Mouse (Mus musculus): Measurements from ENCODE around the gene Chst11. TPM values are rescaled to one million over a fixed set of nuclear protein-coding genes. Genes with fewer than 3 reads are reported as not detected.

Gene Chst11
- polyA plus RNA-seq, 1 experiment from 2014 or later, result 3.2 TPM

DNA sequence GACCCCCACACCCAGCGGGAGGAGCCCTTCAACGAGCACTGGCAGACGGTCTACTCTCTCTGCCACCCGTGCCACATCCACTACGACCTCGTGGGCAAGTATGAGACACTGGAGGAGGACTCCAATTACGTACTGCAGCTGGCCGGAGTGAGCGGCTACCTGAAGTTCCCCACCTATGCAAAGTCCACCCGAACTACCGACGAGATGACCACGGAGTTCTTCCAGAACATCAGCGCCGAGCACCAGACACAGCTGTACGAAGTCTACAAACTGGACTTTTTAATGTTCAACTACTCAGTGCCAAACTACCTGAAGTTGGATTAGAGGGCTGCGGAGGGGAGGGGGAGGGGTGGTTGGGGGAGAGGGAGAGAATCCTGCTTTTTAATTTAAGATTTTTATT lies 206.2 kb downstream of the Chst11 start:
- H3K27ac ChIP-seq (ENCODE audit: low read length), result no peak overlapping the region
- no peak overlapping the region for H3K4me2 ChIP-seq (ENCODE audit: low read length)
- no peak overlapping the region for H3K4me3 ChIP-seq (ENCODE audit: low read depth, low read length)
- no peaks in the 10 kb centered on the region for H3K36me3 ChIP-seq (ENCODE audit: control insufficient read depth, insufficient read depth, low read length)
- ATAC-seq, result no peak
- H3K9ac ChIP-seq (ENCODE audit: low read depth, low read length), result no peak overlapping the region
- H3K4me1 ChIP-seq (ENCODE audit: control insufficient read depth, insufficient read depth, low read length), result peaks cover 3% of the 10 kb centered on the region; the same call in 1 of the 2 replicates
- H3K27me3 ChIP-seq (ENCODE audit: control insufficient read depth, insufficient read depth, low read depth, low read length), result no peaks in the 10 kb centered on the region
- WGBS, result 97% methylated on average over 17 of the region's 17 CpGs
- no peaks in the 10 kb centered on the region for H3K9me3 ChIP-seq (replicated peaks; ENCODE audit: control insufficient read depth, low read length, poor library complexity, severe bottlenecking)

GRCm38 (mm10) chr10:83191982-83192381 lies 206.7 kb downstream of the Chst11 start:
- Histone ChIP-seq H3K4me1 (ENCODE audit: control insufficient read depth, insufficient read depth, low read length) (peaks cover 3% of the 10 kb centered on the region; the same call in 1 of the 2 replicates), H3K36me3 (ENCODE audit: control insufficient read depth, insufficient read depth, low read length) (no peaks in the 10 kb centered on the region), H3K4me3 (ENCODE audit: low read depth, low read length) (no peak overlapping the region), H3K9ac (ENCODE audit: low read depth, low read length) (no peak overlapping the region), H3K9me3 (replicated peaks; ENCODE audit: control insufficient read depth, low read length, poor library complexity, severe bottlenecking) (no peaks in the 10 kb centered on the region), H3K27ac (ENCODE audit: low read length) (no peak overlapping the region), H3K4me2 (ENCODE audit: low read length) (no peak overlapping the region), H3K27me3 (ENCODE audit: control insufficient read depth, insufficient read depth, low read depth, low read length) (no peaks in the 10 kb centered on the region)
- WGBS, result 38% methylated on average over 6 of the region's 6 CpGs
- no peak for ATAC-seq

- Histone ChIP-seq H3K9ac (ENCODE audit: low read depth, low read length) (no peak overlapping the region), H3K36me3 (ENCODE audit: control insufficient read depth, insufficient read depth, low read length) (no peaks in the 10 kb centered on the region), H3K9me3 (replicated peaks; ENCODE audit: control insufficient read depth, low read length, poor library complexity, severe bottlenecking) (no peaks in the 10 kb centered on the region), H3K4me3 (ENCODE audit: low read depth, low read length) (no peak overlapping the region), H3K27me3 (ENCODE audit: control insufficient read depth, insufficient read depth, low read depth, low read length) (no peaks in the 10 kb centered on the region), H3K4me1 (ENCODE audit: control insufficient read depth, insufficient read depth, low read length) (peaks cover 3% of the 10 kb centered on the region; the same call in 1 of the 2 replicates), H3K4me2 (ENCODE audit: low read length) (no peak overlapping the region), H3K27ac (ENCODE audit: low read length) (no peak overlapping the region)
- 56% methylated on average over 11 of the region's 11 CpGs for WGBS
- no peak for ATAC-seq
Observed at GRCm38 (mm10) chr10:83197690-83198336, 212.5 kb downstream of the Chst11 start.

GRCm38 (mm10) chr10:83198692-83199091 lies 213.4 kb downstream of the Chst11 start:
- Histone ChIP-seq H3K9me3 (replicated peaks; ENCODE audit: control insufficient read depth, low read length, poor library complexity, severe bottlenecking) (no peaks in the 10 kb centered on the region), H3K4me2 (ENCODE audit: low read length) (no peak overlapping the region), H3K9ac (ENCODE audit: low read depth, low read length) (no peak overlapping the region), H3K27me3 (ENCODE audit: control insufficient read depth, insufficient read depth, low read depth, low read length) (no peaks in the 10 kb centered on the region), H3K4me3 (ENCODE audit: low read depth, low read length) (no peak overlapping the region), H3K36me3 (ENCODE audit: control insufficient read depth, insufficient read depth, low read length) (no peaks in the 10 kb centered on the region), H3K4me1 (ENCODE audit: control insufficient read depth, insufficient read depth, low read length) (peaks cover 3% of the 10 kb centered on the region; the same call in 1 of the 2 replicates), H3K27ac (ENCODE audit: low read length) (no peak overlapping the region)
- WGBS, result 92% methylated on average over 5 of the region's 5 CpGs
- ATAC-seq, result no peak

DNA sequence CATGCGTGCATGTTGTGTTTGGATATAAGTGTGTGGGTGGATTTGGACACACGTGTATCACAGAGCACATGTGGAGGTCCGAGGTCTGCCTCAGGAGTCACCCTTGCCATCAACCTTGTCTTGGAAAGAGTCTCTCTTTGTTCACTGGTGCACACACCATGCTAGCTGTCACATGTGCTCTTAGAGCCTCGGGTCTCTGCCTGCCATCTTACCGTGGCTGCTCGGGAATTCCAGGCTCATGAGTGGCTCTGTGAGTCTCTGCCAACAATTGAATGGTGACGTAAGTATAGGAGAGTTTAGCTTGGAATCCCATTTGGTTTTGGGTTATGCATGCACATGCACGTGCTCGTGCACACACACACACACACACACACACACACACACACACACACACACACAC lies 214.0 kb downstream of the Chst11 start:
- 79% methylated on average over 9 of the region's 9 CpGs for WGBS
- H3K4me1 ChIP-seq (ENCODE audit: control insufficient read depth, insufficient read depth, low read length), result peaks cover 3% of the 10 kb centered on the region; the same call in 1 of the 2 replicates
- no peak overlapping the region for H3K27ac ChIP-seq (ENCODE audit: low read length)
- no peaks in the 10 kb centered on the region for H3K9me3 ChIP-seq (replicated peaks; ENCODE audit: control insufficient read depth, low read length, poor library complexity, severe bottlenecking)
- ATAC-seq, result no peak
- no peak overlapping the region for H3K9ac ChIP-seq (ENCODE audit: low read depth, low read length)
- H3K27me3 ChIP-seq (ENCODE audit: control insufficient read depth, insufficient read depth, low read depth, low read length), result no peaks in the 10 kb centered on the region
- H3K4me3 ChIP-seq (ENCODE audit: low read depth, low read length), result no peak overlapping the region
- no peak overlapping the region for H3K4me2 ChIP-seq (ENCODE audit: low read length)
- no peaks in the 10 kb centered on the region for H3K36me3 ChIP-seq (ENCODE audit: control insufficient read depth, insufficient read depth, low read length)

GRCm38 (mm10) chr10:83201525-83201924 lies 216.2 kb downstream of the Chst11 start:
- Histone ChIP-seq H3K4me2 (ENCODE audit: low read length) (no peak overlapping the region), H3K27ac (ENCODE audit: low read length) (no peak overlapping the region), H3K4me1 (ENCODE audit: control insufficient read depth, insufficient read depth, low read length) (no peaks in the 10 kb centered on the region), H3K27me3 (ENCODE audit: control insufficient read depth, insufficient read depth, low read depth, low read length) (no peaks in the 10 kb centered on the region), H3K9me3 (replicated peaks; ENCODE audit: control insufficient read depth, low read length, poor library complexity, severe bottlenecking) (no peaks in the 10 kb centered on the region), H3K4me3 (ENCODE audit: low read depth, low read length) (no peak overlapping the region), H3K9ac (ENCODE audit: low read depth, low read length) (no peak overlapping the region), H3K36me3 (ENCODE audit: control insufficient read depth, insufficient read depth, low read length) (no peaks in the 10 kb centered on the region)
- ATAC-seq, result no peak
- 69% methylated on average over 7 of the region's 7 CpGs for WGBS

GRCm38 (mm10) chr10:83202906-83203702 lies 217.8 kb downstream of the Chst11 start:
- Histone ChIP-seq H3K27me3 (ENCODE audit: control insufficient read depth, insufficient read depth, low read depth, low read length) (no peaks in the 10 kb centered on the region), H3K4me3 (ENCODE audit: low read depth, low read length) (no peak overlapping the region), H3K4me1 (ENCODE audit: control insufficient read depth, insufficient read depth, low read length) (no peaks in the 10 kb centered on the region), H3K9me3 (replicated peaks; ENCODE audit: control insufficient read depth, low read length, poor library complexity, severe bottlenecking) (no peaks in the 10 kb centered on the region), H3K27ac (ENCODE audit: low read length) (no peak overlapping the region), H3K36me3 (ENCODE audit: control insufficient read depth, insufficient read depth, low read length) (no peaks in the 10 kb centered on the region), H3K9ac (ENCODE audit: low read depth, low read length) (no peak overlapping the region), H3K4me2 (ENCODE audit: low read length) (no peak overlapping the region)
- ATAC-seq, result no peak
- 91% methylated on average over 14 of the region's 14 CpGs for WGBS

GRCm38 (mm10) chr10:83208436-83208835 lies 223.1 kb downstream of the Chst11 start:
- no peak for ATAC-seq
- Histone ChIP-seq H3K36me3 (ENCODE audit: control insufficient read depth, insufficient read depth, low read length) (no peaks in the 10 kb centered on the region), H3K9ac (ENCODE audit: low read depth, low read length) (no peak overlapping the region), H3K27ac (ENCODE audit: low read length) (no peak overlapping the region), H3K9me3 (replicated peaks; ENCODE audit: control insufficient read depth, low read length, poor library complexity, severe bottlenecking) (no peaks in the 10 kb centered on the region), H3K4me2 (ENCODE audit: low read length) (no peak overlapping the region), H3K4me3 (ENCODE audit: low read depth, low read length) (no peak overlapping the region), H3K4me1 (ENCODE audit: control insufficient read depth, insufficient read depth, low read length) (peaks cover 6% of the 10 kb centered on the region), H3K27me3 (ENCODE audit: control insufficient read depth, insufficient read depth, low read depth, low read length) (no peaks in the 10 kb centered on the region)
- WGBS, result 69% methylated on average over 7 of the region's 7 CpGs

DNA sequence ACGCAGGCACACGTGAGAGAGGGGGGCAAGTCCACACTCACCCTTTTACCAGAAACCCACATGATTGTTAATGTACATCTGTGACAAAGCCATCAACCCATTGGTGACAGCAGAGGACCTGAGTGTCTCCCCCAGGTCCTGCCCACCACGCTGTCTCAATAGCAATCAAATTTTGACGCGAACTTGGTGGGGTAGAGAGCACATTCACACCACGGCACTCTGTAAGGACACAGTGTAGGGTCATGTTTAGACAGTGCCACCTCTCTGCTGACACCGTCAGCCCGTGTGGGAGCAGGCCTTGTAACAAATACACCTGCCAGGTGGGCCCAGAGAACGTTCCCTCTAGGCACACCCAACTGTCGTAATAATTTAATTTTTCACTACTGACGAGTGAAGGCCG lies 224.1 kb downstream of the Chst11 start:
- Histone ChIP-seq H3K4me2 (ENCODE audit: low read length) (no peak overlapping the region), H3K9me3 (replicated peaks; ENCODE audit: control insufficient read depth, low read length, poor library complexity, severe bottlenecking) (no peaks in the 10 kb centered on the region), H3K4me1 (ENCODE audit: control insufficient read depth, insufficient read depth, low read length) (peaks cover 6% of the 10 kb centered on the region), H3K27ac (ENCODE audit: low read length) (no peak overlapping the region), H3K36me3 (ENCODE audit: control insufficient read depth, insufficient read depth, low read length) (no peaks in the 10 kb centered on the region), H3K27me3 (ENCODE audit: control insufficient read depth, insufficient read depth, low read depth, low read length) (no peaks in the 10 kb centered on the region), H3K4me3 (ENCODE audit: low read depth, low read length) (no peak overlapping the region), H3K9ac (ENCODE audit: low read depth, low read length) (no peak overlapping the region)
- WGBS, result 81% methylated on average over 12 of the region's 12 CpGs
- ATAC-seq, result peak; percentile 56; the same call in 1 of the 2 replicates

Measured in midbrain, embryonic 16.5 days (tissue).